Mouse (Mus musculus) kidney, embryonic 15.5 days (tissue): ENCODE measurements around the gene 1700015F17Rik. TPM values are rescaled to one million over a fixed set of nuclear protein-coding genes. Genes with fewer than 3 reads are reported as not detected.
A peak's percentile ranks its signal among the peaks of the same experiment; 100 is the strongest.

Experiments
- ATAC-seq: fragments of 200-750 bp; cut with Nextera tagmentation; replicated peaks from 2 replicates; pipeline ENCODE4 v1.8.0; 2017; ENCODE audit warnings: moderate TSS enrichment; ENCODE audit not compliant: low FRiP score
- H3K27ac ChIP-seq: fragments of 300-500 bp; sonication (generic); 2 replicates; pipeline ENCODE4 v1.5.1; 2015; ENCODE audit warnings: mild to moderate bottlenecking, inconsistent platforms
- H3K27me3 ChIP-seq: fragments of 300-500 bp; sonication (generic); 2 replicates; pipeline ENCODE4 v1.6.1; 2015; ENCODE audit warnings: inconsistent platforms
- H3K36me3 ChIP-seq: fragments of 300-500 bp; sonication (generic); 2 replicates; pipeline ENCODE4 v1.6.1; 2015; ENCODE audit warnings: inconsistent platforms
- H3K4me1 ChIP-seq: fragments of 300-500 bp; sonication (generic); 2 replicates; pipeline ENCODE4 v1.6.1; 2015; ENCODE audit warnings: inconsistent platforms
- H3K4me2 ChIP-seq: fragments of 300-500 bp; sonication (generic); 2 replicates; pipeline ENCODE4 v1.6.1; 2015; ENCODE audit warnings: moderate library complexity, mild to moderate bottlenecking, inconsistent platforms
- H3K4me3 ChIP-seq: fragments of 300-500 bp; sonication (generic); replicated peaks from 2 replicates; pipeline ENCODE4 v1.5.1; 2015; ENCODE audit warnings: mild to moderate bottlenecking, inconsistent platforms
- H3K9ac ChIP-seq: fragments of 300-500 bp; sonication (generic); 2 replicates; pipeline ENCODE4 v1.6.1; 2015; ENCODE audit warnings: mild to moderate bottlenecking, inconsistent platforms
- H3K9me3 ChIP-seq: fragments of 300-500 bp; sonication (generic); replicated peaks from 2 replicates; pipeline ENCODE4 v1.6.1; 2016; ENCODE audit warnings: inconsistent platforms
- WGBS: fragments of 180-500 bp; shearing (Covaris S2); methylation state at CpG from one replicate; pipeline ENCODE4 v1.1.7; 2015; ENCODE audit warnings: mixed read lengths; 5-methylcytosine and 5-hydroxymethylcytosine counted together
- polyA plus RNA-seq: library from polyadenylated mRNA; unstranded; fragments of >200 nt; fragmentation: Nextera tagmentation; extraction: Ambion mirVana; gene quantifications from 2 replicates; pipeline ENCODE4 v1.2.1, GENCODE M21; 2015

1700015F17Rik gene
- polyA plus RNA-seq, 1 experiment from 2014 or later, result not detected

GRCm38 (mm10) chr5:5496393-5496792, 17.4 kb upstream of the 1700015F17Rik start:
- 37% methylated on average over 3 of the region's 3 CpGs for WGBS
- no peaks in the 10 kb centered on the region for H3K9me3 ChIP-seq

GRCm38 (mm10) chr5:5495042-5495441, 16.1 kb upstream of the 1700015F17Rik start:
- Histone ChIP-seq H3K27me3 (peaks cover 5% of the 10 kb centered on the region; the same call in 1 of the 2 replicates), H3K4me3 (no peak overlapping the region), H3K9me3 (no peaks in the 10 kb centered on the region), H3K36me3 (no peaks in the 10 kb centered on the region), H3K27ac (no peak overlapping the region), H3K4me1 (no peaks in the 10 kb centered on the region; the same call in 1 of the 2 replicates), H3K4me2 (no peak overlapping the region), H3K9ac (no peak overlapping the region)
- WGBS, result 89% methylated on average over 4 of the region's 4 CpGs
- no peak for ATAC-seq

More at GRCm38 (mm10) chr5:5496393-5496792, 17.4 kb upstream of the 1700015F17Rik start:
- peak; percentile 66; the same call in 1 of the 2 replicates for ATAC-seq
- Histone ChIP-seq H3K27me3 (peaks cover 5% of the 10 kb centered on the region; the same call in 1 of the 2 replicates), H3K4me2 (no peak overlapping the region), H3K36me3 (no peaks in the 10 kb centered on the region), H3K4me3 (no peak overlapping the region), H3K9ac (no peak overlapping the region), H3K4me1 (no peaks in the 10 kb centered on the region; the same call in 1 of the 2 replicates), H3K27ac (no peak overlapping the region)

- 38% methylated on average over 16 of the region's 16 CpGs for WGBS
- Histone ChIP-seq H3K36me3 (no peaks in the 10 kb centered on the region), H3K27me3 (peaks cover 5% of the 10 kb centered on the region; the same call in 1 of the 2 replicates), H3K27ac (no peak overlapping the region), H3K4me1 (no peaks in the 10 kb centered on the region; the same call in 1 of the 2 replicates), H3K9ac (no peak overlapping the region), H3K9me3 (no peaks in the 10 kb centered on the region), H3K4me2 (no peak overlapping the region), H3K4me3 (no peak overlapping the region)
- peak; percentile 44; the same call in 1 of the 2 replicates for ATAC-seq
These were observed 15.5 kb upstream of the 1700015F17Rik start for GRCm38 (mm10) chr5:5494269-5495005.

- no peaks in the 10 kb centered on the region; the same call in 1 of the 2 replicates for H3K4me1 ChIP-seq
- no peak overlapping the region for H3K27ac ChIP-seq
- no peaks in the 10 kb centered on the region for H3K36me3 ChIP-seq
- no peak for ATAC-seq
- peaks cover 5% of the 10 kb centered on the region; the same call in 1 of the 2 replicates for H3K27me3 ChIP-seq
- H3K4me2 ChIP-seq, result no peak overlapping the region
- 96% methylated on average over 4 of the region's 4 CpGs for WGBS
- no peak overlapping the region for H3K4me3 ChIP-seq
- H3K9me3 ChIP-seq, result no peaks in the 10 kb centered on the region
- H3K9ac ChIP-seq, result no peak overlapping the region
These were observed 13.2 kb upstream of the 1700015F17Rik start for GRCm38 (mm10) chr5:5492163-5492562.

- ATAC-seq, result no peak
- no peaks in the 10 kb centered on the region for H3K36me3 ChIP-seq
- no peaks in the 10 kb centered on the region for H3K9me3 ChIP-seq
- H3K4me1 ChIP-seq, result no peaks in the 10 kb centered on the region
- H3K4me3 ChIP-seq, result no peak overlapping the region
- no peaks in the 10 kb centered on the region for H3K27me3 ChIP-seq
- no peak overlapping the region for H3K27ac ChIP-seq
- no peak overlapping the region for H3K4me2 ChIP-seq
- H3K9ac ChIP-seq, result no peak overlapping the region
- whole genome bisulfite sequencing, result 34% methylated on average over 3 of the region's 3 CpGs
These were observed 7.1 kb upstream of the 1700015F17Rik start for GRCm38 (mm10) chr5:5486071-5486470.

GRCm38 (mm10) chr5:5483254-5483858, 4.4 kb upstream of the 1700015F17Rik start:
- no peak overlapping the region for H3K27ac ChIP-seq
- no peaks in the 10 kb centered on the region for H3K4me1 ChIP-seq
- H3K4me2 ChIP-seq, result no peak overlapping the region
- no peaks in the 10 kb centered on the region for H3K9me3 ChIP-seq
- WGBS, result 44% methylated on average over 9 of the region's 9 CpGs
- no peak overlapping the region for H3K9ac ChIP-seq
- no peaks in the 10 kb centered on the region for H3K27me3 ChIP-seq
- H3K36me3 ChIP-seq, result no peaks in the 10 kb centered on the region
- ATAC-seq, result no peak
- no peak overlapping the region for H3K4me3 ChIP-seq

- Histone ChIP-seq H3K4me3 (no peak overlapping the region), H3K9me3 (no peaks in the 10 kb centered on the region), H3K4me2 (no peak overlapping the region), H3K4me1 (no peaks in the 10 kb centered on the region), H3K9ac (no peak overlapping the region), H3K27me3 (no peaks in the 10 kb centered on the region), H3K27ac (no peak overlapping the region), H3K36me3 (no peaks in the 10 kb centered on the region)
- WGBS, result 7% methylated on average over 1 of the region's 1 CpGs
- no peak for ATAC-seq
These were observed 2.7 kb upstream of the 1700015F17Rik start for GRCm38 (mm10) chr5:5481662-5482061.

- peak; percentile 60; the same call in 1 of the 2 replicates for ATAC-seq
- no peak overlapping the region for H3K4me3 ChIP-seq
These were observed 2.8 kb downstream of the 1700015F17Rik start for GRCm38 (mm10) chr5:5476133-5476532.

GRCm38 (mm10) chr5:5465256-5465655, 13.7 kb downstream of the 1700015F17Rik start:
- Histone ChIP-seq H3K27me3 (no peaks in the 10 kb centered on the region), H3K9me3 (no peaks in the 10 kb centered on the region), H3K9ac (no peak overlapping the region), H3K4me3 (no peak overlapping the region), H3K36me3 (no peaks in the 10 kb centered on the region), H3K4me1 (no peaks in the 10 kb centered on the region), H3K27ac (no peak overlapping the region), H3K4me2 (no peak overlapping the region)
- no peak for ATAC-seq
- 77% methylated on average over 1 of the region's 1 CpGs for WGBS

More at GRCm38 (mm10) chr5:5476133-5476532, 2.8 kb downstream of the 1700015F17Rik start:
- Histone ChIP-seq H3K4me1 (no peaks in the 10 kb centered on the region), H3K27me3 (no peaks in the 10 kb centered on the region), H3K27ac (no peak overlapping the region), H3K9ac (no peak overlapping the region), H3K9me3 (no peaks in the 10 kb centered on the region), H3K4me2 (no peak overlapping the region), H3K36me3 (no peaks in the 10 kb centered on the region)
- 70% methylated on average over 4 of the region's 4 CpGs for WGBS

GRCm38 (mm10) chr5:5431746-5432438, 47.1 kb downstream of the 1700015F17Rik start:
- H3K9ac ChIP-seq, result no peak overlapping the region
- H3K27me3 ChIP-seq, result no peaks in the 10 kb centered on the region
- no peak overlapping the region for H3K4me2 ChIP-seq
- no peaks in the 10 kb centered on the region for H3K36me3 ChIP-seq
- ATAC-seq, result no peak
- no peaks in the 10 kb centered on the region for H3K4me1 ChIP-seq
- no peak overlapping the region for H3K27ac ChIP-seq
- 70% methylated on average over 5 of the region's 5 CpGs for WGBS
- H3K4me3 ChIP-seq, result no peak overlapping the region
- H3K9me3 ChIP-seq, result no peaks in the 10 kb centered on the region

- no peak overlapping the region for H3K4me3 ChIP-seq
- no peak overlapping the region for H3K27ac ChIP-seq
- no peaks in the 10 kb centered on the region for H3K36me3 ChIP-seq
- no peaks in the 10 kb centered on the region for H3K9me3 ChIP-seq
- no peak overlapping the region for H3K4me2 ChIP-seq
- WGBS, result 67% methylated on average over 6 of the region's 6 CpGs
- H3K4me1 ChIP-seq, result no peaks in the 10 kb centered on the region
- no peak for ATAC-seq
- no peak overlapping the region for H3K9ac ChIP-seq
- H3K27me3 ChIP-seq, result no peaks in the 10 kb centered on the region
These were observed 55.2 kb downstream of the 1700015F17Rik start for GRCm38 (mm10) chr5:5423723-5424171.

GRCm38 (mm10) chr5:5423081-5423480, 55.9 kb downstream of the 1700015F17Rik start:
- H3K27ac ChIP-seq, result no peak overlapping the region
- no peaks in the 10 kb centered on the region for H3K4me1 ChIP-seq
- no peak overlapping the region for H3K4me2 ChIP-seq
- H3K36me3 ChIP-seq, result no peaks in the 10 kb centered on the region
- no peaks in the 10 kb centered on the region for H3K9me3 ChIP-seq
- WGBS, result 96% methylated on average over 4 of the region's 4 CpGs
- no peaks in the 10 kb centered on the region for H3K27me3 ChIP-seq
- ATAC-seq, result no peak
- no peak overlapping the region for H3K9ac ChIP-seq
- no peak overlapping the region for H3K4me3 ChIP-seq
